Mouse (Mus musculus) spleen, adult 2 months (tissue): ENCODE data around the gene Tdp1.

ENCODE experiments used
- CTCF ChIP-seq: fragments of 200-500 bp; IDR thresholded peaks from 2 replicates; pipeline ENCODE4 v1.5.1; 2011; ENCODE audit warnings: mild to moderate bottlenecking, inconsistent platforms; ENCODE audit not compliant: insufficient read depth, insufficient read length, insufficient replicate concordance; ENCODE audit errors: extremely low read depth
- POLR2A ChIP-seq: fragments of 200-500 bp; IDR thresholded peaks from 2 replicates; pipeline ENCODE4 v1.6.1; 2011; ENCODE audit warnings: low read depth, low read length, inconsistent platforms

DNA sequence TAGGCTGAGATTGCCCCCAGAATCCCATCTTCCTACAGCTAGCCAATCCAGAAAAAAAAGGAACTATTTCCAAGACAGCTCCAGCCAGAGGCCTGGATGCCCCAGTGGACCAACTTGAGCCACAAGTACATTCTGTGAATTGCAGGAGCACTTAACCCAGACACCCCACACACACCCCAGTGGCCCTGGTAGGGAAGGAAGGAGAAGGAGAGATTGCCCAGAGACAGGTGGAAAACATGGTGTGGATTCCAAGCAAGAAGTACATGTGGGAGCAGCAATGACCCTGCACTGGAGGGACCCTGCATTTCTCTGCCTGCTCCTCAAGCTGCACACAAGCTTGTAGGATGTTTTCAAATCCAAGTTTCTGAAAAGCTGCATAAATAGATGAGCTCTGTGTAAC, 75.0 kb downstream of the Tdp1 start:
- TF ChIP-seq CTCF (no peak), POLR2A (no peak)
